Mouse (Mus musculus): ENCODE measurements around the gene Crhbp. TPM values are rescaled to one million over a fixed set of nuclear protein-coding genes. Genes with fewer than 3 reads are reported as not detected.

Crhbp gene
- polyA plus RNA-seq, 1 experiment from 2014 or later, result 4.9 TPM

GRCm38 (mm10) chr13:95449730-95450129 is 5.0 kb upstream of the Crhbp start:
- H3K4me1 ChIP-seq, result no peaks in the 10 kb centered on the region
- no peaks in the 10 kb centered on the region for H3K36me3 ChIP-seq
- H3K4me3 ChIP-seq, result no peak overlapping the region
- peaks cover 19% of the 10 kb centered on the region for H3K27me3 ChIP-seq
- no peak overlapping the region for H3K9ac ChIP-seq
- no peaks in the 10 kb centered on the region for H3K9me3 ChIP-seq
- no peak overlapping the region for H3K4me2 ChIP-seq (replicated peaks)
- H3K27ac ChIP-seq, result no peak overlapping the region
- WGBS, result 72% methylated on average over 3 of the region's 3 CpGs
- ATAC-seq (ENCODE audit: insufficient number of reproducible peaks, insufficient read depth, low FRiP score, low TSS enrichment), result no peak

- ATAC-seq (ENCODE audit: insufficient number of reproducible peaks, insufficient read depth, low FRiP score, low TSS enrichment), result no peak
- peak overlapping the region; percentile 24 for H3K9ac ChIP-seq
- peaks cover 47% of the 10 kb centered on the region for H3K27me3 ChIP-seq
- H3K36me3 ChIP-seq, result no peaks in the 10 kb centered on the region
- H3K27ac ChIP-seq, result no peak overlapping the region
- WGBS, result 11% methylated on average over 7 of the region's 7 CpGs
- peak overlapping the region; percentile 43 for H3K4me3 ChIP-seq
- peak overlapping the region; percentile 85 for H3K4me2 ChIP-seq (replicated peaks)
- H3K4me1 ChIP-seq, result peaks cover 10% of the 10 kb centered on the region
- H3K9me3 ChIP-seq, result no peaks in the 10 kb centered on the region
Measured at GRCm38 (mm10) chr13:95444291-95444690, 433 bp downstream of the Crhbp start.

- peak overlapping the region; percentile 24 for H3K9ac ChIP-seq
- under 1% methylated on average over 43 of the region's 46 CpGs for WGBS
- peaks cover 45% of the 10 kb centered on the region for H3K27me3 ChIP-seq
- peak overlapping the region; percentile 43 for H3K4me3 ChIP-seq
- no peaks in the 10 kb centered on the region for H3K36me3 ChIP-seq
- H3K9me3 ChIP-seq, result no peaks in the 10 kb centered on the region
- no peak overlapping the region for H3K27ac ChIP-seq
- ATAC-seq (ENCODE audit: insufficient number of reproducible peaks, insufficient read depth, low FRiP score, low TSS enrichment), result peak; percentile 82
- peaks cover 10% of the 10 kb centered on the region for H3K4me1 ChIP-seq
- H3K4me2 ChIP-seq (replicated peaks), result peak overlapping the region; percentile 85
Measured at GRCm38 (mm10) chr13:95443376-95444233, 1.1 kb downstream of the Crhbp start.

- Histone ChIP-seq H3K9ac (no peak overlapping the region), H3K27me3 (peaks cover 45% of the 10 kb centered on the region), H3K9me3 (no peaks in the 10 kb centered on the region), H3K4me3 (no peak overlapping the region), H3K4me2 (replicated peaks) (peak overlapping the region; percentile 85; the same call in 1 of the 2 replicates), H3K36me3 (no peaks in the 10 kb centered on the region), H3K4me1 (peaks cover 10% of the 10 kb centered on the region), H3K27ac (no peak overlapping the region)
- ATAC-seq (ENCODE audit: insufficient number of reproducible peaks, insufficient read depth, low FRiP score, low TSS enrichment), result no peak
- 9% methylated on average over 4 of the region's 4 CpGs for WGBS
Measured at GRCm38 (mm10) chr13:95442901-95443300, 1.8 kb downstream of the Crhbp start.

GRCm38 (mm10) chr13:95439569-95439968 is 5.2 kb downstream of the Crhbp start:
- no peak overlapping the region for H3K4me3 ChIP-seq
- WGBS, result 77% methylated on average over 5 of the region's 5 CpGs
- H3K27me3 ChIP-seq, result peaks cover 27% of the 10 kb centered on the region
- no peak overlapping the region for H3K27ac ChIP-seq
- no peaks in the 10 kb centered on the region for H3K9me3 ChIP-seq
- no peak for ATAC-seq (ENCODE audit: insufficient number of reproducible peaks, insufficient read depth, low FRiP score, low TSS enrichment)
- H3K4me1 ChIP-seq, result peaks cover 10% of the 10 kb centered on the region
- H3K4me2 ChIP-seq (replicated peaks), result no peak overlapping the region
- H3K36me3 ChIP-seq, result no peaks in the 10 kb centered on the region
- no peak overlapping the region for H3K9ac ChIP-seq

- H3K9me3 ChIP-seq, result no peaks in the 10 kb centered on the region
- WGBS, result 55% methylated on average over 10 of the region's 10 CpGs
- H3K27ac ChIP-seq, result no peak overlapping the region
Measured at GRCm38 (mm10) chr13:95431760-95432159, 13.0 kb downstream of the Crhbp start.

GRCm38 (mm10) chr13:95427499-95427898 is 17.2 kb downstream of the Crhbp start:
- no peak for ATAC-seq (ENCODE audit: insufficient number of reproducible peaks, insufficient read depth, low FRiP score, low TSS enrichment)
- no peak overlapping the region for H3K9ac ChIP-seq
- 84% methylated on average over 3 of the region's 3 CpGs for WGBS
- no peak overlapping the region for H3K27ac ChIP-seq
- H3K36me3 ChIP-seq, result no peaks in the 10 kb centered on the region
- no peaks in the 10 kb centered on the region for H3K27me3 ChIP-seq
- H3K4me2 ChIP-seq (replicated peaks), result no peak overlapping the region
- no peaks in the 10 kb centered on the region for H3K4me1 ChIP-seq
- H3K4me3 ChIP-seq, result no peak overlapping the region
- H3K9me3 ChIP-seq, result no peaks in the 10 kb centered on the region

More at GRCm38 (mm10) chr13:95431760-95432159, 13.0 kb downstream of the Crhbp start:
- Histone ChIP-seq H3K4me3 (no peak overlapping the region), H3K4me1 (no peaks in the 10 kb centered on the region), H3K36me3 (no peaks in the 10 kb centered on the region), H3K9ac (no peak overlapping the region), H3K27me3 (no peaks in the 10 kb centered on the region), H3K4me2 (replicated peaks) (no peak overlapping the region)
- no peak for ATAC-seq (ENCODE audit: insufficient number of reproducible peaks, insufficient read depth, low FRiP score, low TSS enrichment)

- no peaks in the 10 kb centered on the region for H3K4me1 ChIP-seq
- no peaks in the 10 kb centered on the region for H3K36me3 ChIP-seq
- H3K27me3 ChIP-seq, result no peaks in the 10 kb centered on the region
- no peak overlapping the region for H3K4me3 ChIP-seq
- no peak overlapping the region for H3K9ac ChIP-seq
- no peak overlapping the region for H3K4me2 ChIP-seq (replicated peaks)
- ATAC-seq (ENCODE audit: insufficient number of reproducible peaks, insufficient read depth, low FRiP score, low TSS enrichment), result no peak
- H3K9me3 ChIP-seq, result no peaks in the 10 kb centered on the region
- WGBS, result 75% methylated on average over 6 of the region's 6 CpGs
- H3K27ac ChIP-seq, result no peak overlapping the region
Measured at GRCm38 (mm10) chr13:95426421-95426820, 18.3 kb downstream of the Crhbp start.

- H3K4me1 ChIP-seq, result no peaks in the 10 kb centered on the region
- 51% methylated on average over 6 of the region's 6 CpGs for WGBS
- no peak for ATAC-seq (ENCODE audit: insufficient number of reproducible peaks, insufficient read depth, low FRiP score, low TSS enrichment)
Measured at GRCm38 (mm10) chr13:95425484-95425883, 19.2 kb downstream of the Crhbp start.

GRCm38 (mm10) chr13:95424932-95425331 is 19.8 kb downstream of the Crhbp start:
- ATAC-seq (ENCODE audit: insufficient number of reproducible peaks, insufficient read depth, low FRiP score, low TSS enrichment), result no peak
- H3K9me3 ChIP-seq, result no peaks in the 10 kb centered on the region
- no peak overlapping the region for H3K9ac ChIP-seq
- no peak overlapping the region for H3K27ac ChIP-seq
- H3K36me3 ChIP-seq, result no peaks in the 10 kb centered on the region
- H3K27me3 ChIP-seq, result no peaks in the 10 kb centered on the region
- WGBS, result 68% methylated on average over 7 of the region's 7 CpGs
- H3K4me2 ChIP-seq (replicated peaks), result no peak overlapping the region
- no peak overlapping the region for H3K4me3 ChIP-seq
- no peaks in the 10 kb centered on the region for H3K4me1 ChIP-seq

More at GRCm38 (mm10) chr13:95425484-95425883, 19.2 kb downstream of the Crhbp start:
- Histone ChIP-seq H3K27ac (no peak overlapping the region), H3K36me3 (no peaks in the 10 kb centered on the region), H3K4me2 (replicated peaks) (no peak overlapping the region), H3K27me3 (no peaks in the 10 kb centered on the region), H3K9ac (no peak overlapping the region), H3K4me3 (no peak overlapping the region), H3K9me3 (no peaks in the 10 kb centered on the region)

- Histone ChIP-seq H3K27ac (no peak overlapping the region), H3K27me3 (no peaks in the 10 kb centered on the region), H3K9ac (no peak overlapping the region), H3K36me3 (no peaks in the 10 kb centered on the region), H3K4me3 (no peak overlapping the region), H3K4me1 (0 out of 2 replicates have a peak, but pooled peaks cover 6% of the 10 kb centered on the region), H3K4me2 (replicated peaks) (no peak overlapping the region), H3K9me3 (no peaks in the 10 kb centered on the region)
- no peak for ATAC-seq (ENCODE audit: insufficient number of reproducible peaks, insufficient read depth, low FRiP score, low TSS enrichment)
- 33% methylated on average over 8 of the region's 8 CpGs for WGBS
Measured at GRCm38 (mm10) chr13:95419204-95419749, 25.4 kb downstream of the Crhbp start.

All from embryonic facial prominence, embryonic 12.5 days (tissue).